Mouse (Mus musculus): ENCODE data around the gene Pld4. TPM values are rescaled to one million over a fixed set of nuclear protein-coding genes. Genes with fewer than 3 reads are reported as not detected.

Gene Pld4
- polyA plus RNA-seq, 1 experiment = 4.0 TPM

DNA sequence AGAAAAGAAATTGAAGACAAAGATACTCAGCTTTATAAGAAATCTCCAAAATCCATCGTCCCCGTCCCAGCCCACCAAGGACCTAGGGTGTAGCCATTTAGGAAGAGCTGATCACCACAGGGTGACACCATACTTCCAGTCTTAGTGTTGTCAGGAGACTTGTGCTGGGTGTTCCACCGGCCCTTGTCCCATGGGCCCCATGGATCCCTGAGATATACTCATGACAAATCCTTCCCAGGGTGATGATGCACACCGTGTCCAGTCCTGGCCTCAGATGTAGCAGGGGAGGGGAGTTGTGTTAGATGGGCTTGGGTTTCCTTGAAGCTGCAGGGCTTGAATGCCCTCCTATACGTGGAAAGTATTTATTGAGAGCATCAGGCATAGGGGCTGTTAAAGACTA is 2.6 kb upstream of the Pld4 start:
- Histone ChIP-seq H3K27me3 (ENCODE audit: control insufficient read depth, insufficient read depth, low read length) (no peaks in the 10 kb centered on the region), H3K4me1 (ENCODE audit: control insufficient read depth, insufficient read depth, low read length) (peaks cover 8% of the 10 kb centered on the region), H3K4me3 (ENCODE audit: control insufficient read depth, low read depth, low read length) (no peak overlapping the region), H3K27ac (ENCODE audit: control insufficient read depth, insufficient read depth, low read depth, low read length) (no peak overlapping the region), H3K36me3 (ENCODE audit: control insufficient read depth, insufficient read depth, low read length) (no peaks in the 10 kb centered on the region)
- no peak for TF ChIP-seq POLR2A (IDR thresholded peaks at IDR 0.05; ENCODE audit: control insufficient read depth, low read depth, low read length)
- no peak for TF ChIP-seq CTCF (IDR thresholded peaks at IDR 0.05; ENCODE audit: control insufficient read depth, insufficient read depth, insufficient replicate concordance, low read depth, low read length)

DNA sequence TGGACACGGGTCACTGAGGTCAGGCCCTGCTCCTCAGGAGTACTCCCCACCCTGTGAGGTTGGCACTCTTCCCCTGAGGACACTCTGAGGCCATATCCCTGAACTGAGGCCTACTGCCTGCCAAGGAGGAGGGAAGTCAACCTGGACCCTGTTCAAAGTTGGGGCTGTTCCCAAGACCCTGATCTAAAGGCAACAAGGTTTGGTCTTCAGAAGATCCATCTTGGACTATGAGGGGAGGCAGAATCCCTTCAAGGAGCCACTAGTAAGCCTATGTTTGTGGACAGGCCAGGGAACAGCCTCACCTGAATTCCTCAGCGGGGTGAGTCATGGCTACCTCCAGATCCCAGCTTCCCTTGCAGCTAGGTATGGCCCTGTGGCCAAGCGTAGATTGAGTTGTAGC is 984 bp upstream of the Pld4 start:
- no peak overlapping the region for H3K4me3 ChIP-seq (ENCODE audit: control insufficient read depth, low read depth, low read length)
- H3K36me3 ChIP-seq (ENCODE audit: control insufficient read depth, insufficient read depth, low read length) = no peaks in the 10 kb centered on the region
- TF ChIP-seq POLR2A (IDR thresholded peaks at IDR 0.05; ENCODE audit: control insufficient read depth, low read depth, low read length) = no peak
- no peak for TF ChIP-seq CTCF (IDR thresholded peaks at IDR 0.05; ENCODE audit: control insufficient read depth, insufficient read depth, insufficient replicate concordance, low read depth, low read length)
- no peak overlapping the region for H3K27ac ChIP-seq (ENCODE audit: control insufficient read depth, insufficient read depth, low read depth, low read length)
- H3K4me1 ChIP-seq (ENCODE audit: control insufficient read depth, insufficient read depth, low read length) = peaks cover 8% of the 10 kb centered on the region
- H3K27me3 ChIP-seq (ENCODE audit: control insufficient read depth, insufficient read depth, low read length) = no peaks in the 10 kb centered on the region

DNA sequence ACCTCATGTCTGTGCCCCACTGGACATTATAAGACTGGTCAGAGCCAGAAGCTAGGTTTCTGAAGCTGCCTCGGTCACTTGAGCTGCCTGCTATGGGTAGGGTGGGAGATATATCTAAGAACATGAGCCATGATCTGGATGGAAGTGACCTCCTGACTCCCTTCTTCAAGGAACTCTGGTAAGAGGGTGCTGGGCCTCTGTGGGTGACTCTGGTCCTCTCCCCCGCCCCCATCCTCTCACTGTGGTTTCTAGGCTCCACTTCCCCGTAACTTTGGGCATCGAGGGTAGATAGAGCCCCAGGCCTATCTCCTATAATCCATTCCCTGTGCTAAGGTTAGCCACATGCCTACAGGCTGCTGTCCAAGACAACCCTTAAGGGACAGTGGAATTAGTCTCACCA is 956 bp downstream of the Pld4 start:
- Histone ChIP-seq H3K27me3 (ENCODE audit: control insufficient read depth, insufficient read depth, low read length) (no peaks in the 10 kb centered on the region), H3K27ac (ENCODE audit: control insufficient read depth, insufficient read depth, low read depth, low read length) (no peak overlapping the region), H3K4me1 (ENCODE audit: control insufficient read depth, insufficient read depth, low read length) (peaks cover 8% of the 10 kb centered on the region), H3K36me3 (ENCODE audit: control insufficient read depth, insufficient read depth, low read length) (no peaks in the 10 kb centered on the region), H3K4me3 (ENCODE audit: control insufficient read depth, low read depth, low read length) (no peak overlapping the region)
- TF ChIP-seq CTCF (IDR thresholded peaks at IDR 0.05; ENCODE audit: control insufficient read depth, insufficient read depth, insufficient replicate concordance, low read depth, low read length) = no peak
- TF ChIP-seq POLR2A (IDR thresholded peaks at IDR 0.05; ENCODE audit: control insufficient read depth, low read depth, low read length) = no peak

DNA sequence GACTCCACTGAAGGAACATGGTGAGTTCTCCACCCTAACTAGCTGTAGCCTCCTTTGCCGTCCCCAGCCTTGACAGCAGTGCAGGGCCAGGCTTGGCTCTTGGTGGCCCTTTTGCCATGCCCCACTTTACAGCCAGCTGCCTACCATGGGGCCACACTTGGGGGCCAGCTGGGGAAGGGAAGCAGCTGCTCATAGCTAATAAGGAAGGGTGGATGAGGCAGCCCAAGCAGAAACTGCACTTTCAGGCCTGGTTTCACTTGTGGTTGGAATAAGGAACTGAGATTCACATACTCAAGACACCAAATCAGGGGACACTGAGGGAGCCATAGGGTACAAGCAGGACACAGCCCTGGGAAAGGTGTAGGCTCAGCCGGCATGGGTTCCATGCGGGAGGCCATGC is 1.6 kb downstream of the Pld4 start:
- Histone ChIP-seq H3K27me3 (ENCODE audit: control insufficient read depth, insufficient read depth, low read length) (no peaks in the 10 kb centered on the region), H3K27ac (ENCODE audit: control insufficient read depth, insufficient read depth, low read depth, low read length) (no peak overlapping the region), H3K4me1 (ENCODE audit: control insufficient read depth, insufficient read depth, low read length) (peaks cover 8% of the 10 kb centered on the region), H3K4me3 (ENCODE audit: control insufficient read depth, low read depth, low read length) (no peak overlapping the region), H3K36me3 (ENCODE audit: control insufficient read depth, insufficient read depth, low read length) (no peaks in the 10 kb centered on the region)
- TF ChIP-seq POLR2A (IDR thresholded peaks at IDR 0.05; ENCODE audit: control insufficient read depth, low read depth, low read length) = no peak
- no peak for TF ChIP-seq CTCF (IDR thresholded peaks at IDR 0.05; ENCODE audit: control insufficient read depth, insufficient read depth, insufficient replicate concordance, low read depth, low read length)

DNA sequence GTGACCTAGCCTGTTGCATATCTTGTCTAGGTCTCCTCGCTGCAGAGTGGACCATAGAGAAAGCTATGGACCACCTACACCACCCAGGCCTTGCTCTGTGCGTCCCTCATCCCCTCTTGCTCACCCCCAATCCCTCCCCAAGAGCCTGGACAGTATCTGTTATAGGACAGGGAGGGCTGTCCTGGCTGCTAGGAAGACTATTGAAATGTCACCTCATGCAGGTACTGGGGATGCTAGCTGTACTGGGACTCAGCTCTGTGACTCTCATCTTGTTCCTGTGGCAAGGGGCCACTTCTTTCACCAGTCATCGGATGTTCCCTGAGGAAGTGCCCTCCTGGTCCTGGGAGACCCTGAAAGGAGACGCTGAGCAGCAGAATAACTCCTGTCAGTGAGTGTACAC is 2.7 kb downstream of the Pld4 start:
- no peak overlapping the region for H3K4me3 ChIP-seq (ENCODE audit: control insufficient read depth, low read depth, low read length)
- TF ChIP-seq CTCF (IDR thresholded peaks at IDR 0.05; ENCODE audit: control insufficient read depth, insufficient read depth, insufficient replicate concordance, low read depth, low read length) (no peak), POLR2A (IDR thresholded peaks at IDR 0.05; ENCODE audit: control insufficient read depth, low read depth, low read length) (no peak)
- H3K4me1 ChIP-seq (ENCODE audit: control insufficient read depth, insufficient read depth, low read length) = peaks cover 8% of the 10 kb centered on the region
- H3K27me3 ChIP-seq (ENCODE audit: control insufficient read depth, insufficient read depth, low read length) = no peaks in the 10 kb centered on the region
- no peaks in the 10 kb centered on the region for H3K36me3 ChIP-seq (ENCODE audit: control insufficient read depth, insufficient read depth, low read length)
- no peak overlapping the region for H3K27ac ChIP-seq (ENCODE audit: control insufficient read depth, insufficient read depth, low read depth, low read length)

DNA sequence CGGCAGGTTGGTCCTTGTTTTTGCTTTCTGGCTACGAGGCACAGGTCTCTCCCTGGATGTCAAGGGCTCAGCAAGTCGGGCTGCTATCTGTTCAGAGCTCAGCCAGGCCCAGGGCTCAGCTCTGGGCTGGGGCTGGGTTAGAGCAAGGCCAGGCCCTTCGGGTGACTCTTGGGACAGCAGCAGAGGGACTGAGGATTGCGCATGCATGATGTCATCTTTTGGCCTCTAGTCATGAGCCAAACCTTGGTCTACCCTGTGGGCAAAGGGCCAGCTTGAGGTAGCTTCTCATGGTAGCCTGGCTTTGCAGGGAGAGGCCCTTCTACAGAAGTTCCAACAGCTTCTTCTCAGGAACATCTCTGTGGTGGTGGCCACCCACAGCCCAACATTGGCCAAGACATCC is 3.7 kb downstream of the Pld4 start:
- no peak overlapping the region for H3K27ac ChIP-seq (ENCODE audit: control insufficient read depth, insufficient read depth, low read depth, low read length)
- no peak overlapping the region for H3K4me3 ChIP-seq (ENCODE audit: control insufficient read depth, low read depth, low read length)
- TF ChIP-seq POLR2A (IDR thresholded peaks at IDR 0.05; ENCODE audit: control insufficient read depth, low read depth, low read length) (no peak), CTCF (IDR thresholded peaks at IDR 0.05; ENCODE audit: control insufficient read depth, insufficient read depth, insufficient replicate concordance, low read depth, low read length) (no peak)
- no peaks in the 10 kb centered on the region for H3K36me3 ChIP-seq (ENCODE audit: control insufficient read depth, insufficient read depth, low read length)
- H3K4me1 ChIP-seq (ENCODE audit: control insufficient read depth, insufficient read depth, low read length) = peaks cover 8% of the 10 kb centered on the region
- no peaks in the 10 kb centered on the region for H3K27me3 ChIP-seq (ENCODE audit: control insufficient read depth, insufficient read depth, low read length)

DNA sequence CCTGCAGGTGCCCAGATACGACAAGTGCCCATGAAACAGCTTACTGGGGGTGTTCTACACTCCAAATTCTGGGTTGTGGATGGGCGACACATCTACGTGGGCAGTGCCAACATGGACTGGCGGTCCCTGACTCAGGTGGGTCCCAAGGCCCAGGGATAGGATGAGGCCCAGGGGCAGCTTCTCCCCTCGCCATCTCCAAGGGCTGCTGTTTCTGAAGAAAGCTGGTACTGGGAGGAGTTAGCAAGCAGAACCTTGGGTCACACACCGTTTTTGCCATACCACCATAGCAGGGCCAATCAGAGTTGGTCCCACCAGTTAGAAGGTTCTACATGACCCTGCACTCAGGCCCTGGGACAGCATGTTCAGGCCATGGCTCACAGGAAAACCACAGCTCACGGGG is 4.5 kb downstream of the Pld4 start:
- H3K4me1 ChIP-seq (ENCODE audit: control insufficient read depth, insufficient read depth, low read length) = peaks cover 8% of the 10 kb centered on the region
- H3K27ac ChIP-seq (ENCODE audit: control insufficient read depth, insufficient read depth, low read depth, low read length) = no peak overlapping the region
- no peak for TF ChIP-seq CTCF (IDR thresholded peaks at IDR 0.05; ENCODE audit: control insufficient read depth, insufficient read depth, insufficient replicate concordance, low read depth, low read length)
- TF ChIP-seq POLR2A (IDR thresholded peaks at IDR 0.05; ENCODE audit: control insufficient read depth, low read depth, low read length) = no peak

DNA sequence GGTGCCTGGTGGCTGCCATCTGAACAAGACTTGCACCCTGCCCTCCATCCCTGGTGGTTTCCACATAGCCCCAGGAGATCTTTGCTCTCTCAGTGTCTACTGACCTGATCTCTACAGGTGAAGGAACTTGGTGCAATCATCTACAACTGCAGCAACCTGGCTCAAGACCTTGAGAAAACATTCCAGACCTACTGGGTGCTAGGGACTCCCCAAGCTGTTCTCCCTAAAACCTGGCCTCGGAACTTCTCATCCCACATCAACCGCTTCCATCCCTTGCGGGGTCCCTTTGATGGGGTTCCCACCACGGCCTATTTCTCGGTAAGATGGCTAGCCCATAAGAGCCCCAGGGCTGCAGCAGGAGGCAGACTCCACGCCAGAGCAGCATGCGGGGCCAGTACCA is 6.1 kb downstream of the Pld4 start:
- Histone ChIP-seq H3K27me3 (ENCODE audit: control insufficient read depth, insufficient read depth, low read length) (no peaks in the 10 kb centered on the region), H3K4me3 (ENCODE audit: control insufficient read depth, low read depth, low read length) (no peak overlapping the region), H3K27ac (ENCODE audit: control insufficient read depth, insufficient read depth, low read depth, low read length) (no peak overlapping the region), H3K36me3 (ENCODE audit: control insufficient read depth, insufficient read depth, low read length) (no peaks in the 10 kb centered on the region), H3K4me1 (ENCODE audit: control insufficient read depth, insufficient read depth, low read length) (no peaks in the 10 kb centered on the region)
- no peak for TF ChIP-seq POLR2A (IDR thresholded peaks at IDR 0.05; ENCODE audit: control insufficient read depth, low read depth, low read length)
- no peak for TF ChIP-seq CTCF (IDR thresholded peaks at IDR 0.05; ENCODE audit: control insufficient read depth, insufficient read depth, insufficient replicate concordance, low read depth, low read length)

More for the DNA sequence above, 4.5 kb downstream of the Pld4 start:
- H3K36me3 ChIP-seq (ENCODE audit: control insufficient read depth, insufficient read depth, low read length) = no peaks in the 10 kb centered on the region
- H3K27me3 ChIP-seq (ENCODE audit: control insufficient read depth, insufficient read depth, low read length) = no peaks in the 10 kb centered on the region
- no peak overlapping the region for H3K4me3 ChIP-seq (ENCODE audit: control insufficient read depth, low read depth, low read length)
